Mouse (Mus musculus): Measurements from ENCODE around the gene Hist1h3h. TPM values are rescaled to one million over a fixed set of nuclear protein-coding genes. Genes with fewer than 3 reads are reported as not detected.
A peak's percentile ranks its signal among the peaks of the same experiment; 100 is the strongest.
"Not testable (repeated sequence)": the region's sequence is repeated elsewhere in the genome, so short reads cannot be mapped to it uniquely, and the experiment has no call there.

Gene Hist1h3h
- polyA plus RNA-seq, 1 experiment from 2014 or later = 1.1 TPM

DNA sequence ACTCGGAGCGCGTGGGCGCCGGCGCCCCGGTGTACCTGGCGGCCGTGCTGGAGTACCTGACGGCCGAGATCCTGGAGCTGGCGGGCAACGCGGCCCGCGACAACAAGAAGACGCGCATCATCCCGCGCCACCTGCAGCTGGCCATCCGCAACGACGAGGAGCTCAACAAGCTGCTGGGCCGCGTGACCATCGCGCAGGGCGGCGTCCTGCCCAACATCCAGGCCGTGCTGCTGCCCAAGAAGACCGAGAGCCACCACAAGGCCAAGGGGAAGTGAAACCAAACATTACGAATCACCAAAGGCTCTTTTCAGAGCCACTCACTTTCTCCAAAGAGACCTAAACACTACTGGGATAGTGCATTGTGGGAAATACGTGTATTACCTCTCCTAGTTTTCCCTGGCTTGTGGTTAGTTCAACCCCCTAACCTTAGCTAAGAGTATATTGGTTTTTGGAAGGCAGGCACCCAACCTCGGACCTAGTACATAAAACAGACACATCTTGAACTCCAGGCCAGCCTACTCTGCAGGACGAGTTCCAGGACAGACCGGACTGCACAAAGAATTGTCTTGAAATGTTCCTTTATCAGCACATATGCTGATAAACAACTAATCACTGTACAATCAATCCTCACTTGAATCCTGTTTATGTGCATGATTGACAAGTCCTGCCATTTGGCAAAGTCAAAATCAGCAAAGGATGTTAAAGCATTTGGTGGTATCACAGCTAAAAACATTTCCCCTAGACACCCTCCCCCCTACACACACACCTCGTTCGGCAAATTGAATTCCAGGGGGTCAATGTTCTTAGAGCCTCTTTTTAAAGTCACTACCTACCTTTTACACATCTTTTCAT is 693 bp upstream of the Hist1h3h start:
- not testable (repeated sequence) for H3K9me3 ChIP-seq; H3K36me3 ChIP-seq (replicated peaks); H3K27me3 ChIP-seq (replicated peaks)
- Histone ChIP-seq H3K4me1 (peaks cover 30% of the 10 kb centered on the region), H3K9ac (peak overlapping the region; percentile 52), H3K4me2 (peak overlapping the region; percentile 78), H3K4me3 (peak overlapping the region; percentile 44), H3K27ac (peak overlapping the region; percentile 91)
- peak; percentile 4; the same call in 1 of the 2 replicates for ATAC-seq (replicated peaks)
- WGBS = 0% methylated on average over 16 of the region's 38 CpGs

DNA sequence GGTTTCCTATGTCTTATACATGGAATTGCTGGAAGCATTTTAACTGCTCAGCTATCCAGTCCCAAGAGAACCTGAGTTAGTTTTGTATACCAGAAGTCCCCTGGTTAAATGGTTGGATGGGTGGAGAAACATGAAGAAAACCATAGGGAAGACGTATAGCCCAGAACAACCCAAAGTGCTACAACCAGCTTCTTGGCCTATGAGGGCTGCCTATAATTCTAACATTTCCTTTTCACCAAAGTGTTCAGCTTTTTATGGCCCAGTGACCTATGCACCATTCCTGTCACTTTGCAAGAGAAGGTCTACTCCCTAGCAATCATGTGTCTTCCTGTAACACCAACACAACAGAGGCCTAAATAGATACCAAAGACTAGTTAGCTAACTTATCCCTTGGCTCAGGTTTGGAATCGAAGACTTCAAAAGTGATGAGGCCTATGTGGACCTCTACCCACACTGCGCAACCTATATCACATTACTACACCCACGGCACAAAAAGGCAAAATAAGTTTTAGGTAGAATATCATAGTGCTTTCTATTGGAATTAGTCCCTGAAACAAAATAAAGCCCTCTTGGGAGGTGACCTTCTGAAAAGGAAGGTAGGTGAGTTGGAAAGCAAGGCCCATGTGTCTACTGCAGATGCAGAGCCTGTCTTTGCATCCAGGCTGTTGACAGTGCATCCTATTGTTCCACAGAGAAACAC is 1.1 kb downstream of the Hist1h3h start:
- Histone ChIP-seq H3K4me3 (peak overlapping the region; percentile 39), H3K9me3 (no peaks in the 10 kb centered on the region), H3K27ac (peak overlapping the region; percentile 58; the same call in 1 of the 2 replicates), H3K4me1 (peaks cover 36% of the 10 kb centered on the region), H3K9ac (peak overlapping the region; percentile 21; the same call in 1 of the 2 replicates), H3K27me3 (replicated peaks) (no peaks in the 10 kb centered on the region), H3K36me3 (replicated peaks) (no peaks in the 10 kb centered on the region), H3K4me2 (peak overlapping the region; percentile 78)
- ATAC-seq (replicated peaks) = no peak
- 58% methylated on average over 4 of the region's 4 CpGs for WGBS

GRCm38 (mm10) chr13:21721107-21721756 is 3.8 kb downstream of the Hist1h3h start:
- peak overlapping the region; percentile 45 for H3K4me3 ChIP-seq
- H3K27ac ChIP-seq = peak overlapping the region; percentile 87
- peaks cover 27% of the 10 kb centered on the region for H3K4me1 ChIP-seq
- ATAC-seq (replicated peaks); H3K36me3 ChIP-seq (replicated peaks); H3K27me3 ChIP-seq (replicated peaks); H3K9ac ChIP-seq; H3K9me3 ChIP-seq: not testable (repeated sequence)
- peak overlapping the region; percentile 69 for H3K4me2 ChIP-seq
- 1% methylated on average over 24 of the region's 44 CpGs for WGBS

GRCm38 (mm10) chr13:21721757-21722372 is 4.4 kb downstream of the Hist1h3h start, which contains the start of gene Hist1h2bm:
Hist1h2bm (plus strand) TSS chr13:21722044.
- Histone ChIP-seq H3K27ac (peak within 1 kb of the TSS; percentile 87), H3K4me2 (peak within 1 kb of the TSS; percentile 69), H3K9ac (peak within 1 kb of the TSS; percentile 50), H3K4me1 (peaks cover 25% of the 10 kb centered on the region), H3K4me3 (peak within 1 kb of the TSS; percentile 45)
- peak; percentile 98 for ATAC-seq (replicated peaks)
- not testable (repeated sequence) for H3K9me3 ChIP-seq; H3K36me3 ChIP-seq (replicated peaks); H3K27me3 ChIP-seq (replicated peaks)
- under 1% methylated on average over 37 of the region's 37 CpGs for WGBS

DNA sequence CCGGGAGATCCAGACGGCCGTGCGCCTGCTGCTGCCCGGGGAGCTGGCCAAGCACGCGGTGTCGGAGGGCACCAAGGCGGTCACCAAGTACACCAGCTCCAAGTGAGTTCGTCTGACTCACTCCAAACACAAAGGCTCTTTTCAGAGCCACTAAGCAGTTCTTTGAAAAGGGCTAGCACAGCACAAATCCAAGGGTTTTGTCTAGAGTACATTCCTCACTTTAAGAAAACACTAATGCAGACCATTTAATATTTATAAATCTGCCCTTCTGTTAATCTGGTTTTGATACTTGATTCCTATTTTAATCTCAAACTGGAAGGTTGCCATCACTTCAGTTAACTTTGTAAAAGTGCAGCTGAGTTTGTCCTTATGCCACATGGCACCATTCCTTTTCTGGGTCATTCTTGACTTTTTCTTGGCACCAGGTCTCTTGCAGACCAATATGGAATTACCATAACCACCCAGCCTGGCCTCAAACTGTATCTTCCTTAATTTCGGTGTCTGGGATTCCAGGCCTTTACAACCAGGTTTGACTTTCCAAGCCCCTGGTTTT is 5.0 kb downstream of the Hist1h3h start:
- Histone ChIP-seq H3K27ac (peak overlapping the region; percentile 87), H3K9me3 (no peaks in the 10 kb centered on the region), H3K4me1 (peaks cover 22% of the 10 kb centered on the region), H3K27me3 (replicated peaks) (no peaks in the 10 kb centered on the region), H3K36me3 (replicated peaks) (no peaks in the 10 kb centered on the region), H3K4me2 (peak overlapping the region; percentile 69), H3K4me3 (peak overlapping the region; percentile 45), H3K9ac (peak overlapping the region; percentile 50)
- no peak; the same call in 1 of the 2 replicates for ATAC-seq (replicated peaks)
- WGBS = 2% methylated on average over 11 of the region's 11 CpGs

DNA sequence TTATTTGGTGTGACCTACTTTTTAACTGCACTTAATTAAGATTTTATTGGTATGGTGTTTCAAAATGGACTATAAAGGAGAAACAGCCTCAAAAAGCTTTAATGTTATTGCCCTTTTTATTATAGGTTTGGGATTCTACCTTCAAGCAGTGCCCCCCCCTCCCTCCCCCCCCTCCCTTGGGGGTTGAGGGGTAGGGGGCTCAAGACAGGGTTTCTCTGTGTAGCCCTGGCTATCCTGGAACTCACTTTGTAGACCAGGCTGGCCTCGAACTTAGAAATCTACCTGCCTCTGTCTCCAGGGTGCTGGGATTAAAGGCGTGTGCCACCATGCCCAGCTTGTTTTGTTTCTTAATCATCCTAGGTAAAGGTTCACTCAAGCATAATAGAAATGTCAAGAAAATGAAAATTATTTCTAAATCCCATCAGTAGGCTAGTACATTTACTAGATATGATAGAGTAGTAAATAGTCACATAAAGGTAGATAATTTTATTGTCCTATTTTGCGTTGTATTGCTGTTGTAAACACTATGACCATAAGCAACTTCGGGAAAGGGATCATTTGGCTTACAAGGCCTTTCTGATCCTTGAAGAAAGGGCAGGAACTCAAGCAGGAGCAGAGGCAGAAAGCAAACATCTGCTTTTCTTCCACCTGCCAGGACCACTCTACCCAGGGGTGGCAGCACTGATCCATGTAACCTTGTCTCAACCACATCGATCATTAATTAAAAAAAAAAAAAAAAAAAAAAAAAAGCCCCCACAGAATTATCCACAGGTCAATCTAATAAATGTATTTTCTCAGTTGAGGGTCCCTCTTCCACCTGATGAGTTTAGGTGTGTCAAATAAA is 5.8 kb downstream of the Hist1h3h start:
- no peak overlapping the region for H3K27ac ChIP-seq
- ATAC-seq (replicated peaks) = no peak
- no peak overlapping the region for H3K9ac ChIP-seq
- 0 out of 2 replicates have a peak overlapping the region, but pooled peaks have one; percentile 69 for H3K4me2 ChIP-seq
- H3K9me3 ChIP-seq = no peaks in the 10 kb centered on the region
- H3K4me3 ChIP-seq = no peak overlapping the region
- no peaks in the 10 kb centered on the region for H3K27me3 ChIP-seq (replicated peaks)
- peaks cover 27% of the 10 kb centered on the region for H3K4me1 ChIP-seq
- no peaks in the 10 kb centered on the region for H3K36me3 ChIP-seq (replicated peaks)
- 31% methylated on average over 5 of the region's 5 CpGs for WGBS

GRCm38 (mm10) chr13:21727948-21728572 is 10.6 kb downstream of the Hist1h3h start:
- WGBS = 21% methylated on average over 11 of the region's 11 CpGs
- Histone ChIP-seq H3K36me3 (replicated peaks) (no peaks in the 10 kb centered on the region), H3K9ac (no peak overlapping the region), H3K27ac (peak overlapping the region; percentile 48; the same call in 1 of the 2 replicates), H3K4me2 (no peak overlapping the region), H3K9me3 (no peaks in the 10 kb centered on the region), H3K4me1 (peaks cover 8% of the 10 kb centered on the region; the same call in 1 of the 2 replicates), H3K4me3 (no peak overlapping the region), H3K27me3 (replicated peaks) (no peaks in the 10 kb centered on the region)
- ATAC-seq (replicated peaks) = peak; percentile 63; the same call in 1 of the 2 replicates

DNA sequence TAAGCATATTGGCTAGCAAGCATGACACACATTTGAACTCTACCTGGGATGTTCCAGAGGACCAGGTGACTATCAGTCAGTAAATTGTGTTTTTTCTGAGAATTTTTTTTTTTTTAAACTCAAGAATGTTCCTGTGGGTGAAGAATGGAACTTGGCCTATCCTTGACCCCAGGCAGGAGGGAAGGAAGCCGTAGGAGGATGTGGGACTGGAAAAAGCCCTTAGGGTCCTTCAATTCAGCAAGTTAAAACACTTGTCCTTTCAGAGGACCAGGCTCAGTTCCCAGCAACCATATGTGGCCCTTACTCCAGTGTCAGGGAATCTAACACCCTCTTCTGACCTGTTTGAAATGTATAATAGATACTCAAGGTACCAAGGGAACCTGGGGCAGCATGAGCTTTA is 12.1 kb downstream of the Hist1h3h start:
- no peak for ATAC-seq (replicated peaks)
- no peak overlapping the region for H3K9ac ChIP-seq
- H3K27me3 ChIP-seq (replicated peaks) = no peaks in the 10 kb centered on the region
- H3K27ac ChIP-seq = no peak overlapping the region
- no peaks in the 10 kb centered on the region for H3K9me3 ChIP-seq
- H3K4me2 ChIP-seq = no peak overlapping the region
- WGBS = 84% methylated on average over 1 of the region's 1 CpGs
- no peaks in the 10 kb centered on the region for H3K36me3 ChIP-seq (replicated peaks)
- H3K4me3 ChIP-seq = no peak overlapping the region
- peaks cover 8% of the 10 kb centered on the region; the same call in 1 of the 2 replicates for H3K4me1 ChIP-seq

DNA sequence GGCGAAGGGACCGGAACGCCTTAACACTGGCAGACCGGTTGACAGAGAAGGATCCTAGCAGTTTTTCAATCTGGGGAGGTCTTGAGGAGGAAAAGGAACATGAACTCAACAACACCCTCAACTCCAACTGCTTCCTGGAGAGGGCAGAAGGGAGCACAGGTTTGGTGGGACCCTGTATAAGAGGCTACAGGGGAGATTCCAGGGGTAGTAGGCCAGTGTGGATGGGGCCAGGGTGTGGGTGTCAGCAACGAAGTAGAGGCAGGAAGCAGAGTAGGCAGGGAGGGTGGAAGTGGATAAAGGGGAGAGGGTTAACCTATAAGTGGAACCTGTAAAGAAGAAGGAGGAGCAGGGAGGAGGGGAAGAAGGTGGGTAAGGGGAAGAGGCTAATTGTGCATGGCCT is 16.0 kb downstream of the Hist1h3h start:
- Histone ChIP-seq H3K27ac (peak overlapping the region; percentile 98), H3K4me1 (peaks cover 12% of the 10 kb centered on the region), H3K27me3 (replicated peaks) (no peaks in the 10 kb centered on the region), H3K9me3 (no peaks in the 10 kb centered on the region), H3K4me2 (peak overlapping the region; percentile 79; the same call in 1 of the 2 replicates), H3K9ac (no peak overlapping the region), H3K4me3 (no peak overlapping the region), H3K36me3 (replicated peaks) (no peaks in the 10 kb centered on the region)
- 56% methylated on average over 5 of the region's 5 CpGs for WGBS
- ATAC-seq (replicated peaks) = peak; percentile 32

- Histone ChIP-seq H3K4me1 (peaks cover 12% of the 10 kb centered on the region), H3K9ac (peak overlapping the region; percentile 57), H3K4me3 (peak overlapping the region; percentile 49), H3K36me3 (replicated peaks) (no peaks in the 10 kb centered on the region), H3K9me3 (no peaks in the 10 kb centered on the region), H3K27me3 (replicated peaks) (no peaks in the 10 kb centered on the region), H3K27ac (peak overlapping the region; percentile 98), H3K4me2 (peak overlapping the region; percentile 79)
- WGBS = under 1% methylated on average over 21 of the region's 21 CpGs
- peak; percentile 87 for ATAC-seq (replicated peaks)
These were observed 16.8 kb downstream of the Hist1h3h start for GRCm38 (mm10) chr13:21734010-21734905.

Measured in midbrain, embryonic 15.5 days (tissue).